Mouse (Mus musculus): Measurements from ENCODE around the gene Arhgap28. TPM values are rescaled to one million over a fixed set of nuclear protein-coding genes. Genes with fewer than 3 reads are reported as not detected.
A peak's percentile ranks its signal among the peaks of the same experiment; 100 is the strongest.

The Arhgap28 gene
- polyA plus RNA-seq, 1 experiment from 2014 or later, result 57.5 TPM

- DNase-seq (ENCODE audit: low spot score), result no peak
- Histone ChIP-seq H3K36me3 (replicated peaks) (peaks cover 83% of the 10 kb centered on the region), H3K9me3 (no peaks in the 10 kb centered on the region), H3K27me3 (replicated peaks; ENCODE audit: low read depth, poor library complexity, severe bottlenecking) (no peaks in the 10 kb centered on the region), H3K4me1 (peaks cover 6% of the 10 kb centered on the region), H3K27ac (replicated peaks) (no peak overlapping the region), H3K4me3 (no peak overlapping the region)
- WGBS, result 96% methylated on average over 5 of the region's 5 CpGs
Observed at GRCm38 (mm10) chr17:67896413-67896812, 107.5 kb downstream of the Arhgap28 start.

GRCm38 (mm10) chr17:67889481-67890325 lies 114.2 kb downstream of the Arhgap28 start:
- Histone ChIP-seq H3K36me3 (replicated peaks) (peaks cover 68% of the 10 kb centered on the region), H3K9me3 (no peaks in the 10 kb centered on the region), H3K4me3 (no peak overlapping the region), H3K4me1 (no peaks in the 10 kb centered on the region), H3K27me3 (replicated peaks; ENCODE audit: low read depth, poor library complexity, severe bottlenecking) (no peaks in the 10 kb centered on the region), H3K27ac (replicated peaks) (no peak overlapping the region)
- DNase-seq (ENCODE audit: low spot score), result no peak
- 78% methylated on average over 20 of the region's 20 CpGs for WGBS

DNA sequence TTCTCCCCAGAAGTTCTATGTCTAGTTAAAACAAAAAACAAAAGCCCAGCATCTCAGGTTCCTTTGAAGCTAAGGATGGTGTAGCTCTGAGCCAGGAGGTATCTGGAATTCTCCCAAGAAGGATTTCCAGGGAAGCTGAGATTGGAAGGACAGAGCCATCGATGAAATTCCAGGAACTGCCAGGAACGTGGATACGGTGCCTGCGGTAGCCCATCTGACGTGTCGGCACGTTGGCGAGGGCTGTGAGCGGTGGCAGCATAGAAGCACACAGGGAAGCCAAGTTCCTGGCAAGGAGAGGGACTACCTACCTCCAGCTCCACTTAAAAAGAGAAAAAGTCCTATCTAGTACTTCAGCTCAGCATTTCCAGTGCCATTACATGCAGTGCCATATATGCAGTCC lies 115.8 kb downstream of the Arhgap28 start:
- Histone ChIP-seq H3K4me1 (no peaks in the 10 kb centered on the region), H3K9me3 (no peaks in the 10 kb centered on the region), H3K4me3 (no peak overlapping the region), H3K27ac (replicated peaks) (no peak overlapping the region), H3K36me3 (replicated peaks) (peaks cover 68% of the 10 kb centered on the region), H3K27me3 (replicated peaks; ENCODE audit: low read depth, poor library complexity, severe bottlenecking) (no peaks in the 10 kb centered on the region)
- DNase-seq (ENCODE audit: low spot score), result no peak
- WGBS, result 97% methylated on average over 9 of the region's 9 CpGs

GRCm38 (mm10) chr17:67886326-67886725 lies 117.6 kb downstream of the Arhgap28 start:
- no peak for DNase-seq (ENCODE audit: low spot score)
- 84% methylated on average over 5 of the region's 5 CpGs for WGBS
- Histone ChIP-seq H3K27ac (replicated peaks) (no peak overlapping the region), H3K27me3 (replicated peaks; ENCODE audit: low read depth, poor library complexity, severe bottlenecking) (no peaks in the 10 kb centered on the region), H3K4me1 (no peaks in the 10 kb centered on the region), H3K9me3 (no peaks in the 10 kb centered on the region), H3K36me3 (replicated peaks) (peaks cover 67% of the 10 kb centered on the region), H3K4me3 (no peak overlapping the region)

DNA sequence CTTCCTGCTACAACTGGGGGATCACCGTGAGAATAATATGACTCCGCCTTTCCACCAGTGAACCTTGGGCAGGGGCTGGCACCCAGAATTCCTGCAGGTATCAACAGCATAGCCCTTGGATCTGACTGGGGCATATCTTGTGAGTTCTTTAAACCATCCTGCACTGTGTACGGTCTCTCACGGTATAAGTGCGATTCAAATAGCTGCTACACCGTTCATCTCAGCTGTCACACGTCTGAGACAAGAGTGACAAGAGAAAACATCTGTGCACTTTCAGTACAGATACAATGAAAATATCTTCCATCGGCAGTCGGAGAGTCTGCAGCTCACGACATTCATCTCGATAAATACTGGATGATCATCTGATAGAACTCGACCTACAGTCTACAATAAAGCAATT lies 126.3 kb downstream of the Arhgap28 start:
- peaks cover 75% of the 10 kb centered on the region for H3K36me3 ChIP-seq (replicated peaks)

GRCm38 (mm10) chr17:67869731-67870601 lies 134.0 kb downstream of the Arhgap28 start:
- WGBS, result 73% methylated on average over 23 of the region's 23 CpGs
- peaks cover 7% of the 10 kb centered on the region; the same call in 1 of the 2 replicates for H3K9me3 ChIP-seq
- H3K27me3 ChIP-seq (replicated peaks; ENCODE audit: low read depth, poor library complexity, severe bottlenecking), result no peaks in the 10 kb centered on the region
- H3K36me3 ChIP-seq (replicated peaks), result peaks cover 83% of the 10 kb centered on the region
- DNase-seq (ENCODE audit: low spot score), result peak; percentile 73
- no peak overlapping the region for H3K4me3 ChIP-seq
- peaks cover 20% of the 10 kb centered on the region for H3K4me1 ChIP-seq
- H3K27ac ChIP-seq (replicated peaks), result no peak overlapping the region

More for the DNA sequence above, 126.3 kb downstream of the Arhgap28 start:
- H3K9me3 ChIP-seq, result no peaks in the 10 kb centered on the region
- H3K27me3 ChIP-seq (replicated peaks; ENCODE audit: low read depth, poor library complexity, severe bottlenecking), result no peaks in the 10 kb centered on the region
- H3K4me1 ChIP-seq, result no peaks in the 10 kb centered on the region
- no peak overlapping the region for H3K27ac ChIP-seq (replicated peaks)
- no peak overlapping the region for H3K4me3 ChIP-seq
- 93% methylated on average over 12 of the region's 12 CpGs for WGBS
- no peak for DNase-seq (ENCODE audit: low spot score)

GRCm38 (mm10) chr17:67866541-67867241 lies 137.2 kb downstream of the Arhgap28 start:
- Histone ChIP-seq H3K4me1 (peaks cover 20% of the 10 kb centered on the region), H3K27ac (replicated peaks) (peak overlapping the region; percentile 85), H3K9me3 (peaks cover 7% of the 10 kb centered on the region; the same call in 1 of the 2 replicates), H3K4me3 (peak overlapping the region; percentile 21), H3K27me3 (replicated peaks; ENCODE audit: low read depth, poor library complexity, severe bottlenecking) (no peaks in the 10 kb centered on the region), H3K36me3 (replicated peaks) (peaks cover 80% of the 10 kb centered on the region)
- peak; percentile 72 for DNase-seq (ENCODE audit: low spot score)
- WGBS, result 39% methylated on average over 20 of the region's 20 CpGs

GRCm38 (mm10) chr17:67866026-67866425 lies 137.9 kb downstream of the Arhgap28 start:
- peaks cover 7% of the 10 kb centered on the region; the same call in 1 of the 2 replicates for H3K9me3 ChIP-seq
- peaks cover 20% of the 10 kb centered on the region for H3K4me1 ChIP-seq
- peak; percentile 60 for DNase-seq (ENCODE audit: low spot score)
- no peaks in the 10 kb centered on the region for H3K27me3 ChIP-seq (replicated peaks; ENCODE audit: low read depth, poor library complexity, severe bottlenecking)
- WGBS, result 49% methylated on average over 9 of the region's 9 CpGs
- H3K27ac ChIP-seq (replicated peaks), result peak overlapping the region; percentile 85
- H3K36me3 ChIP-seq (replicated peaks), result peaks cover 80% of the 10 kb centered on the region
- no peak overlapping the region for H3K4me3 ChIP-seq

GRCm38 (mm10) chr17:67864912-67865311 lies 139.0 kb downstream of the Arhgap28 start:
- Histone ChIP-seq H3K9me3 (peaks cover 7% of the 10 kb centered on the region; the same call in 1 of the 2 replicates), H3K27ac (replicated peaks) (peak overlapping the region; percentile 85; the same call in 1 of the 2 replicates), H3K27me3 (replicated peaks; ENCODE audit: low read depth, poor library complexity, severe bottlenecking) (no peaks in the 10 kb centered on the region), H3K4me1 (peaks cover 20% of the 10 kb centered on the region), H3K36me3 (replicated peaks) (peaks cover 82% of the 10 kb centered on the region), H3K4me3 (no peak overlapping the region)
- WGBS, result 90% methylated on average over 3 of the region's 3 CpGs
- no peak for DNase-seq (ENCODE audit: low spot score)

GRCm38 (mm10) chr17:67864363-67864762 lies 139.6 kb downstream of the Arhgap28 start:
- peaks cover 7% of the 10 kb centered on the region; the same call in 1 of the 2 replicates for H3K9me3 ChIP-seq
- no peak overlapping the region for H3K27ac ChIP-seq (replicated peaks)
- 94% methylated on average over 10 of the region's 10 CpGs for WGBS
- no peak overlapping the region for H3K4me3 ChIP-seq
- no peak for DNase-seq (ENCODE audit: low spot score)
- no peaks in the 10 kb centered on the region for H3K27me3 ChIP-seq (replicated peaks; ENCODE audit: low read depth, poor library complexity, severe bottlenecking)
- H3K36me3 ChIP-seq (replicated peaks), result peaks cover 82% of the 10 kb centered on the region
- peaks cover 20% of the 10 kb centered on the region for H3K4me1 ChIP-seq

DNA sequence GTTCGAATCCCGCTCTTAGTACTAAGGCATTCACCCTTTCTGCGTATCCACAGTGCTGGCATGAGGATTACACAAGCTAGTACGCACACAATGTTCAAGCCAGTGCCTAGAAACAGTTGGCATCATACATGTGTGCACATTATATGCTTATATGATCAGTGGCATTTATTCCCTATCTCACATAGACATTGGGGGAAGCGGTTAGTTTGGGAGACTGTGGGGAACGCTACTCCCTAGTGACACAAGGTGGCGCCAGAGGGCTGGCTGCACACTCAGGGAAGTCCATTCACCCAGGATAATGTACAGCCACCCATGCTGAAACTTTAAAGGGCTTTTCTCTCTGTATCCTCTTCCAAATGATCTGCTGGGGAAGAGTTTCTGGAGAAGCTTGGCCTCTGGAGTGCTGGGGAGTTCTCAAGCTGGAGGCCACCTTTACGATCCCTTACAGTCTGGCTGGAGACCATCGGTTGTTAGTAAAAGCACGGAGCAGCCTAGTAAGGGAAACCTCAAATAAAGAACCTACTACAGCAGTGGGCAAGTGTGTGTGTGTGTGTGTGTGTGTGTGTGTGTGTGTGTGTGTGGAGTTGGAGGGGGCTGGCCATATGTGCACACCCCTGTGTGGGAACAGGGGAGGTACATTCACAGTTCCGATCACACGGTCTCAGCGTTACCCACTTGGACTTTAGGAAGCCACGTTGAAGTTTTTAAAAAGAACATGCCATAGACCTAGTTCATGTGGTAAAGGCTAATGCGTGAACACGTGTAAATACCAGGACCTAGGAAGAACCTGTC lies 142.0 kb downstream of the Arhgap28 start:
- peak; percentile 76 for DNase-seq (ENCODE audit: low spot score)
- peaks cover 16% of the 10 kb centered on the region for H3K4me1 ChIP-seq
- H3K9me3 ChIP-seq, result no peaks in the 10 kb centered on the region
- WGBS, result 81% methylated on average over 16 of the region's 16 CpGs
- no peaks in the 10 kb centered on the region for H3K27me3 ChIP-seq (replicated peaks; ENCODE audit: low read depth, poor library complexity, severe bottlenecking)
- no peak overlapping the region for H3K27ac ChIP-seq (replicated peaks)
- no peak overlapping the region for H3K4me3 ChIP-seq
- H3K36me3 ChIP-seq (replicated peaks), result peaks cover 85% of the 10 kb centered on the region

All from embryonic facial prominence, embryonic 10.5 days (tissue).